ENCODE assay signal across 8 mouse cellular contexts in genomic region chr10:63308582-63309366, GRCm38 (mm10).
DNase-seq lines count a peak whose midpoint lies in the region; ATAC-seq and TF ChIP-seq lines count a peak whose summit lies in the region.

No protein-coding gene starts in this region.

- H3K9me3 ChIP-seq in embryonic facial prominence, embryonic 13.5 days = no peaks in the 10 kb centered on the region
- no peaks in the 10 kb centered on the region for H3K9me3 ChIP-seq in liver, embryonic 12.5 days (replicated peaks)
- no peaks in the 10 kb centered on the region for H3K9me3 ChIP-seq in stomach, postnatal 0 days (ENCODE audit: control insufficient read depth, low read length)

- no peaks in the 10 kb centered on the region for H3K4me1 ChIP-seq in embryonic facial prominence, embryonic 13.5 days
- no peaks in the 10 kb centered on the region for H3K4me1 ChIP-seq in liver, embryonic 12.5 days
- H3K4me1 ChIP-seq in stomach, postnatal 0 days (replicated peaks; ENCODE audit: control insufficient read depth, insufficient read depth) = no peaks in the 10 kb centered on the region

- peak; percentile 92 for DNase-seq in adrenal gland, postnatal 14 days
- peak; percentile 67 for DNase-seq in heart, adult 8-10 months (ENCODE audit: low spot score)
- DNase-seq in kidney, postnatal 10 days = peak; percentile 91
- DNase-seq in natural killer cell, adult 2 months (ENCODE audit: low spot score in 2 of 2) = peak; percentile 67 to 77
- DNase-seq in stomach, postnatal 0 days (ENCODE audit: low spot score) = peak; percentile 86

- no peaks in the 10 kb centered on the region for H3K79me2 ChIP-seq in C2C12 (ENCODE audit: control insufficient read depth, insufficient read depth)

- TF ChIP-seq EP300 in stomach, postnatal 0 days (optimal IDR thresholded peaks at IDR 0.05) = no peak

- ATAC-seq in embryonic facial prominence, embryonic 13.5 days (ENCODE audit: insufficient number of reproducible peaks, insufficient read depth, low FRiP score, low TSS enrichment, low read depth) = 0 out of 2 replicates have a peak, but pooled peaks have one; percentile 56
- ATAC-seq in liver, embryonic 12.5 days = peak; percentile 81
- ATAC-seq in stomach, postnatal 0 days (ENCODE audit: low FRiP score, low TSS enrichment) = peak; percentile 82

- H3K9ac ChIP-seq in embryonic facial prominence, embryonic 13.5 days = no peak overlapping the region
- H3K9ac ChIP-seq in liver, embryonic 12.5 days = no peak overlapping the region
- H3K9ac ChIP-seq in stomach, postnatal 0 days (ENCODE audit: low read length) = no peak overlapping the region

- peak; percentile 81 for TF ChIP-seq CTCF in C2C12 (IDR thresholded peaks at IDR 0.05; ENCODE audit: control insufficient read depth, insufficient read depth, insufficient read length)
- peak; percentile 85 for TF ChIP-seq CTCF in stomach, postnatal 0 days (IDR thresholded peaks at IDR 0.05; ENCODE audit: low read depth)

- no peak overlapping the region for H3K4me2 ChIP-seq in embryonic facial prominence, embryonic 13.5 days
- H3K4me2 ChIP-seq in liver, embryonic 12.5 days = no peak overlapping the region
- no peak overlapping the region for H3K4me2 ChIP-seq in stomach, postnatal 0 days (replicated peaks; ENCODE audit: low read depth)

- no peaks in the 10 kb centered on the region for H3K27me3 ChIP-seq in C2C12 (ENCODE audit: control insufficient read depth, insufficient read depth, insufficient read length)
- H3K27me3 ChIP-seq in embryonic facial prominence, embryonic 13.5 days = no peaks in the 10 kb centered on the region
- H3K27me3 ChIP-seq in liver, embryonic 12.5 days (replicated peaks) = no peaks in the 10 kb centered on the region
- no peaks in the 10 kb centered on the region for H3K27me3 ChIP-seq in stomach, postnatal 0 days (ENCODE audit: control insufficient read depth, insufficient read depth, low read length)

- peaks cover 64% of the 10 kb centered on the region for H3K36me3 ChIP-seq in C2C12 (ENCODE audit: control insufficient read depth, insufficient read depth)
- H3K36me3 ChIP-seq in embryonic facial prominence, embryonic 13.5 days = peaks cover 70% of the 10 kb centered on the region
- peaks cover 88% of the 10 kb centered on the region for H3K36me3 ChIP-seq in liver, embryonic 12.5 days
- H3K36me3 ChIP-seq in stomach, postnatal 0 days (ENCODE audit: control insufficient read depth, insufficient read depth, low read length) = peaks cover 17% of the 10 kb centered on the region; the same call in 1 of the 2 replicates

- H3ac ChIP-seq in C2C12 (ENCODE audit: control insufficient read depth, insufficient read length, low read depth) = no peak overlapping the region

- H3K27ac ChIP-seq in embryonic facial prominence, embryonic 13.5 days = no peak overlapping the region
- H3K27ac ChIP-seq in liver, embryonic 12.5 days = no peak overlapping the region
- no peak overlapping the region for H3K27ac ChIP-seq in stomach, postnatal 0 days (replicated peaks)

- 41% methylated on average over 10 of the region's 10 CpGs for WGBS in embryonic facial prominence, embryonic 13.5 days
- WGBS in liver, embryonic 12.5 days (ENCODE audit: insufficient replicate concordance) = 39% methylated on average over 10 of the region's 10 CpGs
- WGBS in stomach, postnatal 0 days = 41% methylated on average over 10 of the region's 10 CpGs

- no peak overlapping the region for H3K4me3 ChIP-seq in C2C12 (ENCODE audit: insufficient read depth, poor library complexity, severe bottlenecking)
- H3K4me3 ChIP-seq in embryonic facial prominence, embryonic 13.5 days = no peak overlapping the region
- H3K4me3 ChIP-seq in liver, embryonic 12.5 days = no peak overlapping the region
- H3K4me3 ChIP-seq in stomach, postnatal 0 days (ENCODE audit: low read depth, low read length) = no peak overlapping the region

- no peaks in the 10 kb centered on the region for H3K79me3 ChIP-seq in C2C12 (ENCODE audit: low read depth)

TF ChIP-seq in C2C12, 6 proteins besides CTCF, POLR2A, EP300 and RAD21:
- TF ChIP-seq CEBPB (IDR thresholded peaks at IDR 0.05; ENCODE audit: low read depth) (no peak), MYOD1 (IDR thresholded peaks at IDR 0.05; ENCODE audit: control insufficient read depth, insufficient read length, low read depth) (peak; percentile 37)
